Mouse (Mus musculus) embryonic facial prominence, embryonic 11.5 days (tissue): ENCODE measurements around the gene Epha5. TPM values are rescaled to one million over a fixed set of nuclear protein-coding genes. Genes with fewer than 3 reads are reported as not detected.

Experiments used
- ATAC-seq: fragments of 200-750 bp; cut with Nextera tagmentation; replicated peaks from 2 replicates; pipeline ENCODE4 v1.8.0; 2017; ENCODE audit warnings: low read depth; ENCODE audit not compliant: insufficient number of reproducible peaks, low FRiP score, low TSS enrichment
- DNase-seq: peaks from one replicate; pipeline ENCODE4 v3.0.0-alpha.2; 2015; ENCODE audit warnings: low spot score
- H3K27ac ChIP-seq: fragments of 300-500 bp; sonication (generic); replicated peaks from 2 replicates; pipeline ENCODE4 v1.5.1; 2014; ENCODE audit warnings: mild to moderate bottlenecking, low read depth, low read length, control low read depth
- H3K27me3 ChIP-seq: fragments of 300-500 bp; sonication (generic); 2 replicates; pipeline ENCODE4 v1.6.1; 2014; ENCODE audit warnings: mild to moderate bottlenecking, low read length, moderate library complexity, mixed read lengths; ENCODE audit not compliant: control insufficient read depth, insufficient read depth
- H3K36me3 ChIP-seq: fragments of 300-500 bp; sonication (generic); replicated peaks from 2 replicates; pipeline ENCODE4 v1.6.1; 2014; ENCODE audit warnings: low read depth, mild to moderate bottlenecking, low read length, moderate library complexity, mixed read lengths; ENCODE audit not compliant: control insufficient read depth, insufficient read depth
- H3K4me1 ChIP-seq: fragments of 300-500 bp; sonication (generic); 2 replicates; pipeline ENCODE4 v1.6.1; 2014; ENCODE audit warnings: low read length, mixed read lengths; ENCODE audit not compliant: control insufficient read depth, insufficient read depth
- H3K4me2 ChIP-seq: fragments of 300-500 bp; sonication (generic); 2 replicates; pipeline ENCODE4 v1.6.1; 2014; ENCODE audit warnings: low read depth, mild to moderate bottlenecking, control low read depth, low read length, moderate library complexity
- H3K4me3 ChIP-seq: fragments of 300-500 bp; sonication (generic); 2 replicates; pipeline ENCODE4 v1.5.1; 2014; ENCODE audit warnings: low read depth, low read length, control low read depth
- H3K9ac ChIP-seq: fragments of 300-500 bp; sonication (generic); replicated peaks from 2 replicates; pipeline ENCODE4 v1.6.1; 2014; ENCODE audit warnings: mild to moderate bottlenecking, control low read depth, low read length
- H3K9me3 ChIP-seq: fragments of 300-500 bp; sonication (generic); replicated peaks from 2 replicates; pipeline ENCODE4 v1.6.1; 2016; ENCODE audit warnings: mild to moderate bottlenecking, low read length, inconsistent platforms, mixed read lengths; ENCODE audit not compliant: control insufficient read depth
- WGBS: fragments of 180-500 bp; shearing (Covaris S2); extraction: QIAGEN DNeasy Blood & Tissue Kit; methylation state at CpG from one replicate; pipeline ENCODE4 v1.1.7; 2014; 5-methylcytosine and 5-hydroxymethylcytosine counted together
- polyA plus RNA-seq: library from polyadenylated mRNA; unstranded; fragments of >200 nt; fragmentation: Nextera tagmentation; extraction: Ambion mirVana; gene quantifications from 2 replicates; pipeline ENCODE4 v1.2.1, GENCODE M21; 2014

Gene Epha5
- polyA plus RNA-seq, 1 experiment from 2014 or later: 3.1 TPM

- Histone ChIP-seq H3K36me3 (no peaks in the 10 kb centered on the region), H3K9me3 (no peaks in the 10 kb centered on the region), H3K4me1 (no peaks in the 10 kb centered on the region), H3K27me3 (no peaks in the 10 kb centered on the region), H3K9ac (no peak overlapping the region), H3K4me2 (no peak overlapping the region), H3K4me3 (no peak overlapping the region), H3K27ac (no peak overlapping the region)
- WGBS: 68% methylated on average over 3 of the region's 3 CpGs
- DNase-seq (no peak), ATAC-seq (no peak)
These were observed 127.7 kb downstream of the Epha5 start for GRCm38 (mm10) chr5:84289429-84289977.

- no peak overlapping the region for H3K27ac ChIP-seq
- H3K36me3 ChIP-seq: no peaks in the 10 kb centered on the region
- H3K9me3 ChIP-seq: no peaks in the 10 kb centered on the region
- WGBS: 62% methylated on average over 22 of the region's 22 CpGs
- H3K9ac ChIP-seq: no peak overlapping the region
- DNase-seq (peak; percentile 14), ATAC-seq (no peak)
- no peak overlapping the region for H3K4me3 ChIP-seq
- no peaks in the 10 kb centered on the region for H3K4me1 ChIP-seq
- no peaks in the 10 kb centered on the region for H3K27me3 ChIP-seq
- H3K4me2 ChIP-seq: no peak overlapping the region
These were observed 135.7 kb downstream of the Epha5 start for GRCm38 (mm10) chr5:84281290-84282017.

GRCm38 (mm10) chr5:84276996-84277395, 140.2 kb downstream of the Epha5 start:
- Histone ChIP-seq H3K9me3 (no peaks in the 10 kb centered on the region), H3K27me3 (no peaks in the 10 kb centered on the region), H3K4me2 (no peak overlapping the region), H3K9ac (no peak overlapping the region), H3K27ac (no peak overlapping the region), H3K4me3 (no peak overlapping the region), H3K4me1 (no peaks in the 10 kb centered on the region), H3K36me3 (no peaks in the 10 kb centered on the region)
- 81% methylated on average over 1 of the region's 1 CpGs for WGBS
- DNase-seq: no peak
- no peak for ATAC-seq

- Histone ChIP-seq H3K4me3 (no peak overlapping the region), H3K27me3 (no peaks in the 10 kb centered on the region), H3K4me1 (no peaks in the 10 kb centered on the region), H3K36me3 (no peaks in the 10 kb centered on the region), H3K9ac (no peak overlapping the region), H3K9me3 (no peaks in the 10 kb centered on the region), H3K4me2 (no peak overlapping the region), H3K27ac (no peak overlapping the region)
- WGBS: 77% methylated on average over 4 of the region's 4 CpGs
- no peak for ATAC-seq
- DNase-seq: no peak
These were observed 151.8 kb downstream of the Epha5 start for GRCm38 (mm10) chr5:84265407-84265806.

GRCm38 (mm10) chr5:84263999-84264398, 153.2 kb downstream of the Epha5 start:
- Histone ChIP-seq H3K9me3 (no peaks in the 10 kb centered on the region), H3K27me3 (no peaks in the 10 kb centered on the region), H3K27ac (no peak overlapping the region), H3K4me1 (no peaks in the 10 kb centered on the region), H3K36me3 (no peaks in the 10 kb centered on the region), H3K9ac (no peak overlapping the region), H3K4me2 (no peak overlapping the region), H3K4me3 (no peak overlapping the region)
- no peak for ATAC-seq
- no peak for DNase-seq
- WGBS: 43% methylated on average over 6 of the region's 6 CpGs

- Histone ChIP-seq H3K27me3 (no peaks in the 10 kb centered on the region), H3K4me2 (no peak overlapping the region), H3K9me3 (no peaks in the 10 kb centered on the region), H3K27ac (no peak overlapping the region), H3K36me3 (no peaks in the 10 kb centered on the region), H3K4me1 (no peaks in the 10 kb centered on the region), H3K4me3 (no peak overlapping the region), H3K9ac (no peak overlapping the region)
- ATAC-seq (no peak), DNase-seq (no peak)
These were observed 187.2 kb downstream of the Epha5 start for GRCm38 (mm10) chr5:84229971-84230370.

- Histone ChIP-seq H3K4me2 (no peak overlapping the region), H3K9me3 (no peaks in the 10 kb centered on the region), H3K27me3 (no peaks in the 10 kb centered on the region), H3K4me3 (no peak overlapping the region), H3K4me1 (no peaks in the 10 kb centered on the region), H3K9ac (no peak overlapping the region), H3K36me3 (no peaks in the 10 kb centered on the region), H3K27ac (no peak overlapping the region)
- ATAC-seq (no peak), DNase-seq (no peak)
- 66% methylated on average over 2 of the region's 2 CpGs for WGBS
These were observed 208.6 kb downstream of the Epha5 start for GRCm38 (mm10) chr5:84208609-84209008.

GRCm38 (mm10) chr5:84193348-84193747, 223.8 kb downstream of the Epha5 start:
- 79% methylated on average over 3 of the region's 3 CpGs for WGBS
- no peak overlapping the region for H3K4me3 ChIP-seq
- no peaks in the 10 kb centered on the region for H3K36me3 ChIP-seq
- DNase-seq: no peak
- no peaks in the 10 kb centered on the region for H3K9me3 ChIP-seq
- H3K9ac ChIP-seq: no peak overlapping the region
- no peaks in the 10 kb centered on the region for H3K4me1 ChIP-seq
- no peaks in the 10 kb centered on the region for H3K27me3 ChIP-seq
- ATAC-seq: no peak
- no peak overlapping the region for H3K4me2 ChIP-seq
- no peak overlapping the region for H3K27ac ChIP-seq
